Mouse (Mus musculus): ENCODE data around the gene Gpr4. TPM values are rescaled to one million over a fixed set of nuclear protein-coding genes. Genes with fewer than 3 reads are reported as not detected.

Gene Gpr4
- polyA plus RNA-seq, 1 experiment from 2014 or later, result 0.09 TPM

DNA sequence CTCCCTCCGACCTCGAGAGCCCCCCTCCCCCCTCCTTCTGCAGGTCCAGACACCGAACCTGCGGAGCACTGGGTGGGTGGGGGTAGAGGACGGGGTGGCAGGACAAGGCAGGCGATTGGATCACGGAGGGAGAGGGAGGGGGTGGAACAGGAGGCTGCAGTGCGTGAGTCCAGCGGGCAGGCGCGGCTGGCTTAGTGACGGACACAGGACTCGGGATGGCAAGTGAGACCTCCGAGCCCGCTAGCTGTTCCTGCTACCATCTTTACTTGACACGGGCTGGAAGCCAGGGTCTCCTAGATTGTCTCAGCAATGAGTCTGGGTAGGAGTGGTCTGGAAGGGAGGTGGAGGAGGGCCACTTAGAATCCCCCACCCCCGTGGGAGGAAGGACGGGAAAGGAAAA, 34.3 kb upstream of the Gpr4 start:
- Histone ChIP-seq H3K4me3 (ENCODE audit: inconsistent target) (no peak overlapping the region), H3K27ac (no peak overlapping the region), H3K79me2 (ENCODE audit: inconsistent target) (no peaks in the 10 kb centered on the region), H3K36me3 (ENCODE audit: inconsistent target) (no peaks in the 10 kb centered on the region)
- WGBS (ENCODE audit: missing documents), result 30% methylated on average over 18 of the region's 18 CpGs

DNA sequence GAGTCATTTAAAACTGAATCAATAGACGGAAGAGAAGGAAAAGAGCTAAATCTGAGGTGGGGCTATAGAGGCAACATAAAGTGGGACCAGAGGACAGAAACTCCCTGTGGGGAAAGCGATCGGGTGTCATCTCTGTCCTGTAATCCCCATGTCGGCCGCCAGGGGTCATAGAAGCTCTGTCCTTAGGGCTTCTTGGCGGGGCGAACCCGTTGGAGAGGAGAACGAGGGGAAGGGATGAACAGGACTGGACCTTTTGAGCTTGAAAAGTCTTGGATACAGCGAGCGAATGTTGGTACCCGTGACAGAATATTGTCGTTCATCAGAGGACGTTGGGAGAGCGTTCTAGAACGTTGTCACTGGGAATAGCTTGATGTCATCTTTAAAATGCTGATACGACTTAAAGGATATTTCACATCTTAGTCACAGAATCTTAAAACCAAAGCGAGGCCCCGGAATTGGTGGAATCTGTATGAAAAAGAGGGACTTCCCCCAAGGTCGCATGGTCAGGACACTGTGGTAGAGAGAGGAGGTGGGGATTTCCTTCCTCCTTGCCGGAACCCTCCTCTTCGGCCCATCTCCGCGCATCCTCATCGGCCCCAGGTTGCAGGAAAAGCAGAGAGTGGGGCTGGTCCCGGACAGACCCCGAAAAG, 33.8 kb upstream of the Gpr4 start:
- no peaks in the 10 kb centered on the region for H3K36me3 ChIP-seq (ENCODE audit: inconsistent target)
- H3K4me3 ChIP-seq (ENCODE audit: inconsistent target), result no peak overlapping the region
- WGBS (ENCODE audit: missing documents), result 6% methylated on average over 25 of the region's 27 CpGs
- H3K79me2 ChIP-seq (ENCODE audit: inconsistent target), result no peaks in the 10 kb centered on the region
- no peak overlapping the region for H3K27ac ChIP-seq

DNA sequence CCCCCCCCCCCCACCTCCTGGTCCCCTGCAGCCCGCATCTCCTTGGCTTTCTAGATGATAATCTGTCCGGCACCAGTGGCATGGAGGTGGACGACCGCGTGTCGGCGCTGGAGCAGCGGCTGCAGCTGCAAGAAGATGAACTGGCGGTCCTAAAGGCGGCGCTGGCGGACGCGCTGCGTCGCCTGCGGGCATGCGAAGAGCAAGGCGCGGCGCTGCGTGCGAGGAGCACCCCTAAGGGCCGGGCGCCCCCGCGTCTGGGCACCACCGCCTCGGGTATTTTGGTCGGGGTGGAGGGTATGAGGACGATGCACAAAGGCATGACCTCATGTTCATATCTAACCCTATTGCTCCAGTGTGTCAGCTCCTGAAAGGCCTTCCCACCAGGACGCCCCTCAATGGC, 33.2 kb upstream of the Gpr4 start:
- Histone ChIP-seq H3K27ac (no peak overlapping the region), H3K36me3 (ENCODE audit: inconsistent target) (no peaks in the 10 kb centered on the region), H3K4me3 (ENCODE audit: inconsistent target) (no peak overlapping the region), H3K79me2 (ENCODE audit: inconsistent target) (no peaks in the 10 kb centered on the region)
- WGBS (ENCODE audit: missing documents), result 5% methylated on average over 27 of the region's 32 CpGs

DNA sequence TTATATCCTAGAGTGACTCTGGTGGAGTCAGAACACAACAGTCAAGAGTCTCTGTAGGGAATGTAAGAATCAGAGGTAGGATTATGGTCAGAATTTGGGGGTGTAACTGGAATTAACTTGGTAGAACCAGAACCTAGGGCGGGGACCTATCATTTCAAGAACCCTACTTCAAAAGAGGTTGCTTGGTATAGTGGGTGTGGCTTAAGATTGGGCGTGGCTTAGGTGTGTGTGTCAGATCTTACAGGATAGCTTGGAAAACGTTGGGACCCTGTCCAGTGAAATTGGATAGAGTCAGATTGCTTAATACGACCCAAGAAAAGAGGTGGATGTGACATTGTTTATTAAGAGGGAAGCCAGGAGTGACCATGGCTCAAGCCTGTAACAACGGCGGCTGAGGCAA, 32.4 kb upstream of the Gpr4 start:
- H3K36me3 ChIP-seq (ENCODE audit: inconsistent target), result no peaks in the 10 kb centered on the region
- 61% methylated on average over 6 of the region's 6 CpGs for WGBS (ENCODE audit: missing documents)
- no peak overlapping the region for H3K27ac ChIP-seq
- H3K79me2 ChIP-seq (ENCODE audit: inconsistent target), result no peaks in the 10 kb centered on the region
- H3K4me3 ChIP-seq (ENCODE audit: inconsistent target), result no peak overlapping the region

DNA sequence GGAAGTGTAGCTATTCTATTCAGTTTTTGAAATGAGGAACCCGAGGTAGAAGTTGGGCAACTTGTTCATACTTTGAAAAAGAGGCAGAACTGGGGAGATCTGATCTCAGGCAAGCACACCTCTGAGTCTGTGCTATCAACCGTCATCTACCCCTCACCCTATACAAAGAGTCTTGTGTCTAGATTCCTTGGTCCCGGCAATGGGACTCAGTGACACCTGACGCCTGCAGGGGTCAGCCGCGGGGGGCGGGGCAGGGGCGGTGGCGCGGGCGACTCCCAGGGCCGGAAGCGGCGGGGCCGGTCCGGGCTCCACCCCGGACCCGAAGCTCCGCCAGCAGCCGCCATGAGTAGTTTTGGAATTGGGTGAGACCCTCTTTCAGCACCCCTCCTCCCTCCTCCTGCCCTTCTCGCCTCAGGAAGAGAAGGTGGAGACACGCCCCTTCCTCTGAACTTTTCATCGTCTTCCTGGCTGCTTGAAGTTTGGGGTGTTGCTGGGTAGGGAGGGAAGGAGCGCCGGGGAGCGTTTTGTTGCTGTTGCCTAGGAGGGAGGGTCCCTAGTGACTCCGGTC, 31.4 kb upstream of the Gpr4 start:
- Histone ChIP-seq H3K36me3 (ENCODE audit: inconsistent target) (peaks cover 4% of the 10 kb centered on the region; the same call in 1 of the 2 replicates), H3K79me2 (ENCODE audit: inconsistent target) (no peaks in the 10 kb centered on the region), H3K27ac (peak overlapping the region; percentile 40), H3K4me3 (ENCODE audit: inconsistent target) (peak overlapping the region; percentile 81)
- 2% methylated on average over 27 of the region's 27 CpGs for WGBS (ENCODE audit: missing documents)

DNA sequence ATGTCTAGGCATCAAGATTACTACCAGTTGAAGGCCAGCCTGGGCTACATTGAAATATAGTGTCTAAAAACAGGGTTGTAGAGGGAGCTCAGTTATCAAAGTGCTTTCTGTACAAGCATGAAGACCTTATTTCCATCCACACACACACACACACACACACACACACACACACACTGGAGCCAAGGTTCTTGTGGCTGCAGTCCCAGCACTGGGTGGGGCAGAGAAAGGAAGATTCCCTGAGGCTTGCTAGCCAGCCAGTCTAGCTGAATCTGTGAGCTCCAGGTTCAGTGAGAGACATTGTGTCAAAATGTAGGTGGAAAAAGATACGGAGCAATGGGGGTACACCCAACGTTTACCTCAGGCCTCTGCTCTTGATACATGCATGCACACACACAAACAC, 28.1 kb upstream of the Gpr4 start:
- 78% methylated on average over 2 of the region's 2 CpGs for WGBS (ENCODE audit: missing documents)
- H3K79me2 ChIP-seq (ENCODE audit: inconsistent target), result no peaks in the 10 kb centered on the region
- no peak overlapping the region for H3K4me3 ChIP-seq (ENCODE audit: inconsistent target)
- no peak overlapping the region for H3K27ac ChIP-seq
- H3K36me3 ChIP-seq (ENCODE audit: inconsistent target), result peaks cover 22% of the 10 kb centered on the region; the same call in 1 of the 2 replicates

DNA sequence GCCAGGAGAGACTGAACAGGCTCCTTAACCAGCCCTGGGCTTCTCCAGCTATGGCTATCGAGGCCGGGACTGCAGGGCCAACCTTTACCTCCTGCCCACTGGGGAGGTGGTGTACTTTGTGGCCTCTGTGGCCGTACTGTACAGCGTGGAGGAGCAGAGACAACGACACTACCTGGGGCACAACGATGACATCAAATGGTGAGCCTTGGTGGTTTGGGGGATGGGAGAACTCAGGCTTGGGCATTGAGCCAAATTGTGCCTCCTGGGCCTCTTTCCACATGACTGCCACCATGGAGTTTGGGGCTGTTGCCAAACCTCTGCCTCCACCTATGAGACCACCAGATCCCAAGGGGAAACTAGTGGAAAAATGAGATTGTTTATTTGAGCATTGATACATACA, 27.6 kb upstream of the Gpr4 start:
- no peak overlapping the region for H3K27ac ChIP-seq
- peaks cover 22% of the 10 kb centered on the region; the same call in 1 of the 2 replicates for H3K36me3 ChIP-seq (ENCODE audit: inconsistent target)
- no peak overlapping the region for H3K4me3 ChIP-seq (ENCODE audit: inconsistent target)
- 93% methylated on average over 6 of the region's 6 CpGs for WGBS (ENCODE audit: missing documents)
- H3K79me2 ChIP-seq (ENCODE audit: inconsistent target), result no peaks in the 10 kb centered on the region

DNA sequence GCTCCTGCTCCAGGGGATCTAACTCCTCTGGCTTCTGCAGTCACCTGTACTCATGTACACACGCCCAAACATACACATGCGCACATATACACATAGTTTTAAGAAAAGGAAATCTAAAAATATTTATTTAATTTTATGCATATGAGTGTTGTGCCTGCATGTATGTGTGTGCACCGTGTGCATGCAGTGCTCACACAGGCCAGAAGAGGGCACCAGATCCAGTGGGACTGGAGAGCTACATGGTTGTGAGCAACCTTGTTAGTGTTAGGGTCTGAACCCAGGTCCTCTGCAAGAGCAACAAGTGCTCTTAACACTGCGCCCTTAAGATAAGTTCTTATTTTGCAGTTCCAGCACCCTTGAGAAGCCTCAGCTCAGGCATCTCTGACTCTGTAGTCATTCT, 17.7 kb upstream of the Gpr4 start:
- Histone ChIP-seq H3K79me2 (ENCODE audit: inconsistent target) (no peaks in the 10 kb centered on the region), H3K27ac (no peak overlapping the region), H3K36me3 (ENCODE audit: inconsistent target) (peaks cover 43% of the 10 kb centered on the region; the same call in 1 of the 2 replicates), H3K4me3 (ENCODE audit: inconsistent target) (no peak overlapping the region)
- WGBS (ENCODE audit: missing documents), result 97% methylated on average over 4 of the region's 4 CpGs

DNA sequence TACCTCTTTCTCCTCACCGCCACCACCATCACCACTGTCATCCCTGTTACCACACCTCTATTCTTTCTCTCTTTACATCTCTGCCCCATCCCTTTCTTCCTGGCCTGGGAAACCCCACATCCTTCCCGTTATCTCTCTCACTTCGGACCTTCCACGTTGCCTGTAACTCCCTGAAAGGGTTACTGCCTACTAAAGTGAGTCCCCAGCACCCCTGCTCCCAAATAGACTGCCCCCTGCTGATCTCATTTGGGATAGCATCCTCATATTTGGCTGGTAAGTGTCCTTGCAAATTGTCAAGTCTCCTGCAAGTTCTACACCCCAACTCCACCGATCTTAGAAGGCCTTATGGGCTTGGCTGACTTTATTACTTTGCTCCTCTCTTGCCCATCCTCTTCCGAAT, 15.7 kb upstream of the Gpr4 start:
- Histone ChIP-seq H3K4me3 (ENCODE audit: inconsistent target) (no peak overlapping the region), H3K79me2 (ENCODE audit: inconsistent target) (no peaks in the 10 kb centered on the region), H3K36me3 (ENCODE audit: inconsistent target) (peaks cover 46% of the 10 kb centered on the region; the same call in 1 of the 2 replicates), H3K27ac (no peak overlapping the region)
- WGBS (ENCODE audit: missing documents), result 61% methylated on average over 6 of the region's 6 CpGs

DNA sequence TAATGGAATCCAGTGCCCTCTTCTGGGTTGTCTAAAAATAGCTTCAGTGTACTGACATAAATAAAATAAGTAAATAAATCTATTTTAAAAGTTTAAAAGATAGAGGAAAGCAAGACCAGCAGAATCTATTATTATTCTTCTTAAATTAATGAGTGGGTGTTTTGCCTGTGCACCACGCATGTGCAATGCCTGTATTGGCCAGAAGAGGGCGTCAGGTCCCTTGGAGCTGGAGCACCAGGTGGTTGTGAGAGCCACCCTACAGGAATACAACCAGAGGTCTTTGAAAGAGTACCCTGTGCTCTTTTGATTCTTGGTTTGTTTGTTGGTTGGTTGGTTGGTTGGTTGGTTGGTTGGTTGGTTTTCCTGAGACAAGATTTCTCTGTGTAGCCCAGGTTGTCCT, 14.4 kb upstream of the Gpr4 start:
- no peak overlapping the region for H3K27ac ChIP-seq
- WGBS (ENCODE audit: missing documents), result 61% methylated on average over 2 of the region's 2 CpGs

DNA sequence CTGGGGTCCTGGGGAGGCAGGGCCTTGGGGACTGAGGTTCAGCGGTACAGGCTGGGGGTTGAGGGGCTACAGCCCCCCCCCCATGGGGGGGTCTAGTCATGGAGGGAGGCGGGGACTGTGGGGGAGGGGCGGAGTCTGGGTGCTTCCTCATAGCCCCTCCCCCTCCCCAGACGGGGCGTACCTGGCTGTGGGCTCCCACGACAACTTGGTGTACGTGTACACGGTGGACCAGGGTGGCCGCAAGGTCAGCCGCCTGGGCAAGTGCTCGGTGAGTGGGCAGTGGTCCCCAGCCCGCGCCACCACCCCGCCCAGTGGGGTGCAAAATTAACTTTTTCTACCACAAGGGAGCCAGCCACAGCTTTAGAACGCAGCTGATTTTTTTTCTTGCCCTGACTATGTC, 10.7 kb upstream of the Gpr4 start:
- Histone ChIP-seq H3K4me3 (ENCODE audit: inconsistent target) (no peak overlapping the region), H3K79me2 (ENCODE audit: inconsistent target) (no peaks in the 10 kb centered on the region), H3K27ac (no peak overlapping the region), H3K36me3 (ENCODE audit: inconsistent target) (peaks cover 35% of the 10 kb centered on the region; the same call in 1 of the 2 replicates)
- 99% methylated on average over 7 of the region's 15 CpGs for WGBS (ENCODE audit: missing documents)

More for the DNA sequence above, 14.4 kb upstream of the Gpr4 start:
- H3K79me2 ChIP-seq (ENCODE audit: inconsistent target), result no peaks in the 10 kb centered on the region
- H3K36me3 ChIP-seq (ENCODE audit: inconsistent target), result peaks cover 37% of the 10 kb centered on the region; the same call in 1 of the 2 replicates
- no peak overlapping the region for H3K4me3 ChIP-seq (ENCODE audit: inconsistent target)

DNA sequence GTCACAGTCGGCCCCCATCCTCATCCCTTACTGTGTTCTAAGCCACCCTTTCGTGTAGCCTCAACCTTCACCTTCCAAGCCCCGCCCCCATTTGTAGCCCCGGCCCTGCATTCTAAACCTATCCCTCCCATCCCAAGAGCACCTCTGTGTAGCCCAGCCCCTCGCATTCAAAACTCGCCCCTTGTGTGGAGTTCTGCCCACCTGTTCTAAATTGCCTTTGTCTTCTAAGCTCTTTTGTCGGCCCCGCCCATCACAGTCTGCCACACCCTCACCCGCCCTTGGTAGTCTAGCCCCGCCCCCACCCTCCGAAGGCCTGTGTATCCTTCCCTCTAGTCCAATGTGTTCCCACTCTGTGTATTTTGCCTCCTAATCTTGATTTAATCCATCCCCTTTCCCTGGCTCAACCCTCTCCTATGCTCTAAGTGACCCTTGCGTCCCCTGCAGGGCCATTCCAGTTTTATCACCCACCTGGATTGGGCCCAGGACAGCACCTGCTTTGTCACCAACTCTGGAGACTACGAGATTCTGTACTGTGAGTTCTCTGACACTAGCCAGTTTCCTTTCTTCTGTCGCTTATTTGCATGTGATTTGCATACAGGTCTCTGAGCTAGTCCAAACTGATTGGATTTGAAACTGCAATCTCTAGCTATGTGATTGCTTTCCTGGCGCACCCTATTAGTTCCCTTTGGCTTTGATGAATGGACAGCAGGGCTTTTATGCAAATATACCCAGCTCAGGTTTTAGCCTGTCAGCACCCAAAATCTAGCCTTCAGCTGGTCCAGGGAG, 10.1 kb upstream of the Gpr4 start:
- H3K27ac ChIP-seq, result no peak overlapping the region

DNA sequence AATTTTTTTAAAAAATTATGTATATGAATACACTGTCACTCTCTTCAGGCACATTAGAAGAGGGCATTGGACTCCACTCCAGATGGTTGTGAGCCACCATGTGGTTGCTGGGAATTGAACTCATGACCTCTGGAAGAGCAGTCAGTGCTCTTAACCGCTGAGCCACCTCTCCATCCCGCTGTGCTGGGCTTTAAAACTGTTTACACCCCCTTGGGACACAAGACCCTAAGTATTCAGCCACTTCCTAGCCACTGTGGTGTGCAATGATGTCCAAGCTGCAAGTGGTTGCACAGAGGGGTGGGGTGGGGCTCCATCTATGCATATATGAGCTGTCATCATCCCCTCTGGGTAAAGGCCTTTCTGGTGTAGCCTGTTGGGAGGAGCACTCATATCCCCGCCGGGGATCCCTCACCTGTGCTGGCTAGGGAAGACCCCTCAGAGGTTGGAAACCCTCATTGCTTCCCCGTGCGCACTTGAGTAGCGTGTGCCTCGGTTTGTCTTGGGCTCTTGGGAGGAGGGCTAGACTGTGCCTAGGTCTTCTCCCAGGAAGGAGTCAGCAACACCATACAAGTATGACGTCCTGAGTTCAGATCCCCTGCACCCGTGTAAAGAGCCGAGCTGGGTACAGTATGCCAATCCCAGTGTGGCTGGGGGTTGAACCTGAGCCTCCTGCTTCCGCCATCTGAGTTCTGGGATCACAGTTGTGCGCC, 4.0 kb upstream of the Gpr4 start:
- H3K27ac ChIP-seq, result no peak overlapping the region
- H3K79me2 ChIP-seq (ENCODE audit: inconsistent target), result no peaks in the 10 kb centered on the region
- H3K4me3 ChIP-seq (ENCODE audit: inconsistent target), result no peak overlapping the region
- 93% methylated on average over 13 of the region's 13 CpGs for WGBS (ENCODE audit: missing documents)
- H3K36me3 ChIP-seq (ENCODE audit: inconsistent target), result peaks cover 23% of the 10 kb centered on the region; the same call in 1 of the 2 replicates

More for the DNA sequence above, 10.1 kb upstream of the Gpr4 start:
- Histone ChIP-seq H3K36me3 (ENCODE audit: inconsistent target) (peaks cover 35% of the 10 kb centered on the region; the same call in 1 of the 2 replicates), H3K4me3 (ENCODE audit: inconsistent target) (no peak overlapping the region), H3K79me2 (ENCODE audit: inconsistent target) (no peaks in the 10 kb centered on the region)
- WGBS (ENCODE audit: missing documents), result 91% methylated on average over 14 of the region's 15 CpGs

DNA sequence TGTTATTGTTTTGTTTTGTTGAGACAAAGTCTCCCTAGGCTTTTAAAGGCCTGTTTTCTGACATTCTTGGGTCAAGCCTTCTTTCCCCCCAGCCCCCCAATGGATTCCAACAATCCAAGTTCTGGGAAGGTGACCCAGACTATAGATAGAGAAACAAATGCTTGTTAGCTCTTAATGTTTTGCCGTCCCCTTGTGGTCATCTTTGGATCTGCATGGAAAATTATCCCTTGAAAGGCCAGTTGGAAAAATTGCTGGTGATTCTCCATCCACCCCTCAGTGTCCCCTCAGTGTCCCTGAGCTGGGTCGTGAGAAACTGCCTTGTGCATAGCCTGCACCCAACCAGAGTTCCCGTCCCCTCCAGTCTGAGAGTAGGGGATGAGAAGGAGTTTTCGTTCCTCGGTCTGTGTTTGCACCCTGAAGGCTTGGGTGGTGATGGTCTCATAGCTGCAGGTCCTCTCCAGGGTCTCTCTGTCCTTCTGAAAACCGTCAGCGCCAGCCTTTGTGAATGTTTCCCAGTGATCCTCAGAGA, 3.3 kb upstream of the Gpr4 start:
- 72% methylated on average over 7 of the region's 7 CpGs for WGBS (ENCODE audit: missing documents)
- Histone ChIP-seq H3K79me2 (ENCODE audit: inconsistent target) (no peaks in the 10 kb centered on the region), H3K27ac (no peak overlapping the region), H3K36me3 (ENCODE audit: inconsistent target) (peaks cover 18% of the 10 kb centered on the region; the same call in 1 of the 2 replicates), H3K4me3 (ENCODE audit: inconsistent target) (no peak overlapping the region)

All from macrophage (primary cell).